Mouse (Mus musculus): ENCODE data around the gene Nagpa. TPM values are rescaled to one million over a fixed set of nuclear protein-coding genes. Genes with fewer than 3 reads are reported as not detected.

Nagpa gene
- total RNA-seq, 2 experiments from 2014 or later, result 12.5 to 13.6 TPM

DNA sequence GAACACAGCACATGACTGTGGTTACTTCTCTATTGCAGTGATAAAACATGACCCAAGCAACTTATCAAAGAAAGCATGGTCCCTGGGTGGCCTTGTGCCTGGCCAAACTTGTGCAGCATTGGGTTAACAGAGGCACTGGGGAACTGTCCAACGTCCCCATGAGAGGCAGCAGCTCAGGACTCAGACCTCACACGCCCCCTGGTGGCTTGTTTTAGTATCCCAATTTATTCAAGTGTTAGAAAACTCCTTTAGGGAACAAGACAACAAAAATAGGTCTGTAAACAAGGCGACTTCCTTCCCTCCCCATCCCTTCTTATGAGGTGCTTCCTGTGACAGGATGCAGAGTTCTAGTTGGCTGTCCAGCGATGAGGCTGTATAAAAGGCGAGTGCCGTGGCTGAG lies 8.7 kb downstream of the Nagpa start:
- no peak for DNase-seq

DNA sequence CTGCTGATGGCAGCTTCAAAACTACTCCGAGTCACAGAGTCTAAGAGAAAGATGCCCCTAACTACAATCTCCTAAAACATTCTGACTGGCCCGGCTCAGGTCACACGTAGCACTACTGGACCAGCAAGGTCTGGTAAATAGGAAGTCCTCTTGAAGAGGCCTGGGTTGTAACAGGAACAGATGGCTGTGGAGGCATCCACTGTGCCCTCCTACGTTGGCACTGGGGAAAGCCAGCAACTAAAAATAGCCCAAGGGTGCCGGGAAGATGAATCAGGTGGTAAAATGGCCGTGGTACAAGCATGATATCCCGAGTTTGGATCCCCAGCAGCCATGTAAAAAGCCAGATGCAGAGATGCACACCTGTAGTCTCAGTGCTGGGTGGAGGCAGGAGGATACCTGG lies 17.6 kb downstream of the Nagpa start:
- DNase-seq, result no peak

DNA sequence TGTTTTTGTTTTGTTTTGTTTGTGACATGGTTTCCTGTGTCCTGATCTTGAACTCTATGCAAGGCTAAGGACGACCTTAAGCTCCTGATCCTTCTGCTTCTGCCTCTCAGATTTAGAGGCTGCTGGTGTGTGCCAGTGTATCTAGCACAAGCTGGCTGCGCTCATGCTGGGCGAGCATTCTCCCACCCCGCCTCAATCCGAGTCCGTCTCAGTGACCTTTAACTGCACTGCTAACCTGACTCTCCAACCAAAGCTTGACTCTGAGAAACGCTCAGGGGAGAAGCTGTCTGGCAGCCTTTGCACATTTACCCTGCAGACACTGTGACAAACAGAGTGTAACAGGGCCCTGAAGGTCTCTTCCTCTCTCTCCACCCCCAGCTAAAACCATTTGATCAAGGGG lies 18.1 kb downstream of the Nagpa start:
- no peak for DNase-seq

DNA sequence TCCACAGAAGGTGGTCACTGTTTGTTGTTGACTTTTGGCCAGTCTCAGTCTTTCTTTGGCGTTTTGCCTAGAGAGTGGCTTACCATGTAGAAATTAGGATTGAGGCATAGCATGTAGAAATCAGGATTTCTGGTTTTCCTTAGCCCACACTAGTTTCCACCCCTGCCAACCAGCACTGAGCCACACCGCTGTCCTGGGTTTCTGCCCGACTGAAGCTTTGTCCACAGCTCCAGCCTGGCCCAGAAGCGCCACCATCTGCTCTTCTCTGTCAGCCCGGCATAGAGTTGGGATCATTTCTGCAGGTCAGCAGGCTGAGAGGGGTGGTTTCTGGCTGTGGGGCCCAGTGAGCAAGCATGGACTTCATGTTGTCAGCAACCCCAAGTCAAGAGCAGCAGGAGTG lies 18.9 kb downstream of the Nagpa start:
- DNase-seq, result no peak

DNA sequence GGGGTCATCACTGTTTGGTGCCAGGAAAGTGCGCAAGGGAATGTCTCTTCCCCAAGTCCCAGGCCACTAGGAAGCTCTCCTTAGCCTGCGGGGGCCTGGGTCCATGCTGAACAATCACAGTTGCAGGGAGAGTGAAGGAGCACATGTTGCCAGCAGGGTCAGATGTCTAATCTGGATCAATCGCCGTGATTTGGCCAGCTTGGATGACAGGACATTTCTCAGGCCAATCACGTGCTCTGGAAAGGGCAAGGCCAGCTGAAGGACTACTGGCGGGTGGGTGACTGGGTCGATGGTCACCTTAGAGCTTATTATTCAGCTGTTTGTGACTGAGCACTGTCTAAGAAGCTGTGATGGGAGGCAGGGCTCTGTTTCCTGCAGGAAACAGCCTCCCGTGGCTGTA lies 19.7 kb downstream of the Nagpa start:
- no peak for DNase-seq

DNA sequence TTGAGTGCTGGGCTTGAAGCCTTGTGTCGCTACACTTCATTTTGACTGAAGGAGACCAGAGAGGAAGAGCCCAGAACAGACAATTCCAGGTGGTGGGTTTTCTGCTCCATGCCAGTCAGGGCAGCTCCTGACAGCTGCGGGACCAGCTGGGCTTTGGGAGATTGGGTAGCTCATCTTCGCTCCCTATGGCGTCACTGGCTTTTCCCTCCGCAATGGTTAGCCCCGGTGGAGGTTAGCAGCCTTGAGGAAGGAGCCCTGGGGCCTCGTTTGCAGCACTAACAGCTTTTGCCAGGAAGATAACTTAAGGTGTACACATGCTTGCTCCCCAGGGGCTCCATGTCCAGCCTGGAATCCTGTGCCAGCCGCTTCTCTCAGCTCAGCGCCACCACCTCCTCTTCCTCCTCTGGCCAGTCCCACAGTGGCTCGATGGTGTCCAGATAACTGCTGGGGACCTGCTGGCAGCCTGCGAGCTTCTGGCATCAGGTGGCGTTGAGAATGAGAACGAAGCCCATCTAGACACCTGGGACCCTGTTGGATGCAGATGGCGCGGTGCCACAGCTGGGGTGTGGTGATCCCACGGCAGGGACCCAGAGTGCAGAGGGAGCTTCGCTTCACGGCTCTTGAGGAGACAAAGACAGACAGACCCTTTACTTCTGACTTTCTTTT lies 20.4 kb downstream of the Nagpa start:
- no peak for DNase-seq

DNA sequence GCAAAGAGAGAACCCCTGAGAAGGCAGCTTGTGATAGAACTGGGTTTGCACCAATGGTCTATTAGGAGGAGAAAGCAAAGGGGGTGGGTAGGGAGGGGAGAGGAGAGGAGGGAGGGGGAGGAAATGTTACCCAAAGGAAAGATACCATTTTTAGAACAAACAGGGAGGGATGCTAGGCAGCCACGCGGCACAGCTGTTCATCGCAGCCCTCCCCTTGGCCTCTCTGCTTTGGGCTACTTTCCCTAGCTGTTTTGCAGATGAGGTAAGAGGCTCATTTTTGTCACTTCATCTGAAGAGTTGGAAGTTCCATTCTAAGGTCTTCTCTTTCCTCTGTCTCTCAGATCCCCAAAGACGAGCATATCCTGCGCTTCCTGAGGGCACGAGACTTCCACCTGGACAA lies 31.2 kb downstream of the Nagpa start:
- DNase-seq, result no peak

DNA sequence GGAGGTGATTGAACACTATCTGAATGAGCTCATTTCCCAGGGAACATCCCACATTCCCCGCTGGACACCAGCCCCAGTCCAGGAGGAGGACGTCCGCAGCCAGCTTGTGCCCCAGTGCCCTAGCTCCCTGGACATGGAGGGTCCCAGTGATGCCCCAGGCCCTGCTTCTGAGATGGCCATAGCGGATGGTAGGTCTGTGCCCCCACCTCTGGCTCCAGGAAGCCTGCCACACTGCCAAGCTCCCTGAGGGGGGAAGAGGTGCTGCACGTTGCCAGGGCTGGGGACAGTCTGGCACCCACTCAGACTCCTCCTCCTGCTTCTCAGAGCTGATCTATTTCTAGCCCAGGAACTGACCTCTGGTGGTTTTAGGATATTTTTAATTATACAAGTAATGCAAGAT lies 35.0 kb downstream of the Nagpa start:
- no peak for DNase-seq

DNA sequence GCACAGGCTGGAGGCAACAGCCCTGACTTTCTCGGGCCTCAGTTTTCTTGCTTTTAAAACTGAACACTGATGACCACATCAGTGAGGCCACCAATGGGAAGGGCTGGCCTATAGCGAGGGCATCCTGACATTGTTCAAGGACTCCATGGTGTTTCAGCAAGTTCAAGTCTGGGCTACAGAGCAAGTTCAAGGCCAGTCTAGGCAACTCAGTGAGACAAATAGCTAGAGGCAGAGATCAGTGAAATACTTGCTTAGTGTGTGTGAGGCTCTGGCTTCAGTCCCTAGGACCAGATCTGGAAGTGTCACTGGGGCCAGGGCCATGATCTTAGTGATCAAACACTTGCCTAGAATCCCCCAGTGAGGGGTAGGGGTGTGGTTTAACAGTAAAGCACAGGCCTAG lies 35.8 kb downstream of the Nagpa start:
- no peak for DNase-seq

DNA sequence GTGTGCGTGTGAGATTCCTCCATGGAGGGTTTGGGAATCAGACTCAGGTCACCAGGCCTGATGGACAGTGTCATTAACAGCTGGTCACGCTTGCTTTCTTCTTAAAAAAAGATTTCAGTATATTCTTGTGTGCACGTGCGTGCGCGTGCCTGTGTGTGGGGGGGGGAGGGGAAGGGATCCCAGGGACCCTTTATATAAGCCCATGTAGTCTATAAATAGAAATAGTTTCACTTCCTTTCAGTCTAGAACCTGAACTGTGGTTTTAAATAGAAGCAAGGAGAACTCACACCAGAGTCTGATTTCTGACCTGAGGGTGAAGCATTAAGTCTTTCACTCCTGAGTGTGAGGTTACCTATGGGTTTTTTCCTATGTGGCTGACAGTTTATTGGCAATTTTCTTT lies 39.5 kb downstream of the Nagpa start:
- no peak for DNase-seq

DNA sequence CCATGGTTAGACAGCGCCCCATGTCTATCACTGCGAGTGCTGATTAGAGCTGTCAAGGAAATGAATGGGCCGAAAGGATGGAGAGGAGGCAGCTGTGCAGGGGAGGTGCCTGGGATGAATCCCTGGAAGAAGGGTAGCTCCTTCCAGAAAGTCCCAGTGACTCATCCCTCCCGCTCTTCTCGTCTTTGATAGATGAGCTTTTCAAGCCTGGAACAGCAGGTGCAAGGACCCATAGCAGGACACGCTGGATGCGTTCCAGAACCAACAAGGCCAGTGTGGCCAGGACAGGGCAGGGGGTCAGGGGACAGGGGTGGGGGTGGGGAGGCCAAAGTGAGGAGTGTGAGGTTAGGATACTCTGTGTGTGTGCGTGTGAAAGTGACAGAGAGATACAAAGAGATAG lies 44.6 kb downstream of the Nagpa start:
- no peak for DNase-seq

DNA sequence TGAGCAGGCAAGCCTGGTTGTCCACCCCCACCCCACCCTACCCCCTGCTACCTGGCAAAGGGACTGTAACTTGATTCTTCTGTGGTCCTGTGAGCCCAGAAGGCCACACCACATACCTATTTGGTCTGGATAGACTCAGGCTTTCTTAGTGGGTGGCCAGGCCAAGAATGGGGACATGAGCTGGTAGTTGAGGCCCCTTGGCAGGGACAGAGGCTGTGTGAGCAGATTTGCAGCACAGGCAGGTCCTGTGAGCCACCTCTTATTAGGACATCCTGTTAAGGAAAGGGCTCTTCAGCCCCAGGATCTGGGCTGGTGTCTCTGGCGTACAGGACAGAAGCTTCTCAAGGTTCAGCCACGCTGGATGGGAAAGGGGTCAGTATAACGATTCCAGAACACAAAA lies 46.7 kb downstream of the Nagpa start:
- DNase-seq, result no peak

DNA sequence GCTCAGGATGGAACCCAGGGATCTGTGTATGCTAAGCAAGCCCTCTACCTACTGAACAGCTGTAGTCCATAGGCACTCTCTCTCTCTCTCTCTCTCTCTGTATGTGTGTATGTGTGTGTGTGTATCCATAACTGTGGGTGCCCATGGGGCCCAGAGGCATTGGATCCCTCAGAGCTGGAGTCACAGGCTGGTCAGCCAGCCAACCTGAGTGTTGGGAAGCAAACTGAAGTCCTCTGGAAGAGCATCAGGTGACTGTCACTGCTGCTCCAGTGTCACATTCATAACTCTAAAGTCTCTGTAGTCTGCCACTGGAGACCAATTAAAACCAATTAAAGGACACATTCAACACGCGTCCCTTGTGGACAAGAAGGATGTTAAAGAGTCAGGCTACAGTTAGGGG lies 47.3 kb downstream of the Nagpa start:
- DNase-seq, result no peak

DNA sequence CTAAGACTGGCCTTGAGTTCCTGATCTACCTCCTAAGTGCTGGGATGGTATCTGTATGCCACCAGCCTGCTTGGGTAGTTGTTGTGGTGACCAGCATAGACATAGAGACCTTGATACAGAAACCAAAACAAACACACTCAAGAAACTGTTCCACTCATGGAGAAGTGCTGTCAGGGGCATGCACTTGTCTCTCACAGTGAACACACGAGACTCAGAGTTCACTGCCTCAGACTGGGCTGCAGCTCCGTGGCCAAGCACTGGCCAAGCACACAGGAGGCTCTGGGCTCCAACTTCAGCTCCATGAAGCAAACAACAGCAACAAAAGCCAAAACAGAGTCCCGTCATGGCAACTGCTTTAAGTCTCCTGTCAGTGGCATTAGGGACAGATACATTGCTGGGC lies 48.8 kb downstream of the Nagpa start:
- no peak for DNase-seq

DNA sequence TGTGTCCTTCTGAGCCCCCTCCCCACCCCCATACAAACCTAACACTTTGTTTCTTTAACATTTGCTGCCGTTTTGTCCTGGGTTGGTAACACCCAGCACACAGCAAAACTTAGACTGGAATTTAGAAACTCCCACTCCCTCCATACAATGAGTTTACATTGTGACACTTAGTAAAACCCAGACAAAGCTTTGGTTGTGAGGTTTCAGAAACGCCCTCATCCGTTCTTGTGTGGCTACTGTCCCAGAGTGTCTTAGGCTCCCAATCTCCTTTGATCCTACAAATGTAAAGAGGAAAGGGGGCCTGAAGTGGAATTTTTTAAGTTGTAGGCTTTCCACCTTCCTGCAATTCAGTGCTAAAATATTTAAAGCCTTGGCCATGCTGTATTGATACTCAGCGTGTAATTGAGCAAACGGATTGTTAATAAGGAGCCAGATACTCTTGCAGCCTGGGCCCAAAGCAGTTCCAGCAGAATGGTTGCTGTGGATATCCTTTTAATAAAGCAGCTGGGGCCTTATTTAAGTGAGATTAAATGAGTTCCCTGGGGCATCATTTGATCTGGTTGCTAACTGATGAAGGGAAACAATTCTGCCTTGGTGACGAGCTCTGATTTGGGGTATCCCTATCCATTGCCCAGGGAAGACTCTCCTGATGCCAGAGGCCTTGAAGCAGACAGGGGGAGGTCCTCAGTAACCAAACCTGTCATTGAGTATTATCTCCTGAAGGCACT lies 50.3 kb downstream of the Nagpa start:
- no peak for DNase-seq

DNA sequence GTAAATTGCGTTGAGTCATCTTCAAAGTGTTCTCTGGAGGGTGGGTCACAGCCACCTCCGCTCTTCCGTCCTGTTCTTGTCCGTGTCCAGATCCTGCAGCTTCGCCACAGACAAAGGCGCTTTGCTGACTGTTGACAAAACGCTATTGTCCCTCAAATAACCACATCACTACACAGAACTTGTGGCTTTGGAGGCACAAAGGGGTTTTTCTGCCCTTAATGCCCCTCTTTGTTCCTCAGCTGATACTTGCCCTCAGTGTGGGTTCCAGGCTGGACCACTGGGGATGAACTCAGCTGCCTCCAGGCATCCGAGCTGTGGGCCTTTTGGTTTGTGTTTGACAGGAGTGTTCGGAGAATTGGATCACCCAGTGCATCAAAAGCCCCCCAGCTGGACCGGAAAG lies 53.3 kb downstream of the Nagpa start:
- no peak for DNase-seq

DNA sequence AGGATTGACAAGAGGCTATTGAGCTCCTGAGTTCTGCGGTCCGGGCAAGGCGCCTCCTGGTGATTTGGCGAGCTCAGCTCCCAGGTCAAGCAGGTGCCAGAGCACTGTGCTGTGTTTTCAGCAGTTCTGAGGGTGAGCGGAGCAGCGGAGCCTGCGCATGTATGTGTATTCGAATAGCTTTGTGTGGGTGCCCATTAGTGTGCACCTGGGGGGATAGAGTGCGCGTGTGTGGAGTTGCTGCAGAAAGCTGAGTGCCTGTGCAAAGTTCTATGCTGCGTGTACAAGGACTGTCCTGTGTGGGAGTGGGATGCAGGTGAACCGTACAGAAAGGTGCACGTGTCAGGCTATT lies 56.8 kb downstream of the Nagpa start, which contains the start of gene Sec14l5:
TSS of gene Sec14l5 (plus strand) at position 73 of the 349 bp plus-strand sequence.
- DNase-seq, result no peak

DNA sequence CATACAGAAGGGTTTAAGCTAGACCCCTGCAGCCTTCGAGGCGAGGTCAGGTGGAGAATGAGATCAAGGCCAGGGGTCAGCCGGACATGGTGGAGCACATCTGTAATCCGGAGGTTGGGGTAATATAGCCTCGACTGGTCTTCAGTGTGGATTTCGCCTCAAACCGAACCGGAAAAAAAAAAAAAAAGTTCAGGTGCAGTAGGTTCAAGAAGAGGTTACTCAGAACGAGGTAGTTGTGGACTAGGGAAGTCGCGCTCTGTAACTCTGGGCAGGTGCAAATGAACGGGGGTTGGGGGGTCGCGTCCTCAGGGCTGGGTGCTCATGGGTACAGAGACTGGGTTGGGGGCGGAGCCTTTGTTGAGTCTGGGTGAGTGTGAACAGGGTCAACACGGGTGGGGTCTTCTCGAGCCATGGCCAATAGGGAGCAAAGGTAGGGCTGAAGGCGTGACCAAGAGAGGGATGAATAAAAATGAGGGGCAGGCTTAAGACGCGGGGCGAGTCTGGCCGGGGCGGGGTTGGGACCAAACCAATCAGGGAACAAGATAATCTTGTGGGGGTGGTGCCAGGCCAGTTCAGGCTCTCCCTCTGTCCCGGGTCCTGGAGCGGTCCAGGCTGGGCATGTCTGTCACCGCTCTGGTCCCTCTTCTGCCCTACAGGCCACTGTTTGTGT lies 57.3 kb downstream of the Nagpa start:
- peak; percentile 43 to 53 for DNase-seq

DNA sequence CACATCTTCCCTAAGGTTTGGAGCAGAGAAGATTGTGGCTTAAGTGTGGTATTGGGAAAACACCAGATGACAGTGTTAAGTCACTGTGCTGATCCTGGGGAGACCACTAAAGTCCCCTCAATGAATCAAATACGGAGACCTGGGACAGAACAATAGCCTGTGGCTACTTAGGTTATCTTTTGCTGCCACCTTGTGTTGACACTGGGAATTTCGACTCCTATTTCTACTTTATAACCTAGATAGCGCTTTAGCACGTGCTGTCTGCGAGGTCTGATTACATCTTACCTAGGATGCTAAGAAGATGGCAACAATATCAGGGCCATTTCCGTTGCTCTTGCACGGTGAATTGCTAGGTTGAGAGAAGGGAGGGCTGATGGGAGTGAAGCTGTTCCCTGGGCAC lies 58.2 kb downstream of the Nagpa start:
- DNase-seq, result peak in 1 of 2 experiments; percentile 55

Small RNA genes within 50 kb of the gene (microRNA-seq; reads per million reads assigned to microRNA genes)
- gene Gm23689, result 0 reads per million in 2 experiments
- 0 reads per million in 2 experiments for gene Gm26095
- gene Mir6364, result 0 reads per million in 2 experiments

Other genes with a start within 250 kb of the Nagpa start
- 10 to 100 TPM; 75.0 to 83.5 TPM for gene Anks3, start 239.8 kb downstream of the Nagpa start, total RNA-seq (2021)
- gene Sept12, start 206.2 kb downstream of the Nagpa start, total RNA-seq (2021), result not detected
- gene Smim22, start 196.7 kb downstream of the Nagpa start, total RNA-seq (2021), result not detected
- 100 to 1,000 TPM; 362 to 395 TPM for gene Rogdi, start 190.5 kb downstream of the Nagpa start, total RNA-seq (2021)
- gene Glyr1, start 154.1 kb downstream of the Nagpa start, total RNA-seq (2021), result 100 to 1,000 TPM; 139 TPM
- gene Ubn1, start 154.0 kb downstream of the Nagpa start, total RNA-seq (2021), result 10 to 100 TPM; 42.9 to 45.0 TPM
- gene Ppl, start 71.6 kb downstream of the Nagpa start, total RNA-seq (2021), result 1 to 10 TPM; 2.4 to 2.5 TPM
- 1 to 10 TPM; 5.7 to 7.9 TPM for gene Sec14l5, start 56.9 kb downstream of the Nagpa start, total RNA-seq (2021)
- gene AU021092, start 18.3 kb upstream of the Nagpa start, total RNA-seq (2021), result 1 to 10 TPM; 4.5 to 4.7 TPM
- 10 to 100 TPM; 26.7 to 29.9 TPM for gene Alg1, start 29.6 kb upstream of the Nagpa start, total RNA-seq (2021)
- gene Eef2kmt, start 52.0 kb upstream of the Nagpa start, total RNA-seq (2021), result 1 to 10 TPM; 5.2 to 5.6 TPM